Mouse (Mus musculus): ENCODE results near the gene Pcif1.
"Not testable (repeated sequence)": the region's sequence is repeated elsewhere in the genome, so short reads cannot be mapped to it uniquely, and the experiment has no call there.

Gene Pcif1

GRCm38 (mm10) chr2:164879228-164879567, at the start of gene Pcif1:
Gene Pcif1, plus strand, starts transcription at chr2:164879304.
- DNase-seq (ENCODE audit: low spot score in 2 of 2) = peak; percentile 78 to 91

- DNase-seq (ENCODE audit: low spot score in 2 of 2) = no peak
Measured at GRCm38 (mm10) chr2:164831029-164831428, 48.1 kb upstream of the Pcif1 start.

GRCm38 (mm10) chr2:164832032-164832747, 46.9 kb upstream of the Pcif1 start:
- DNase-seq (ENCODE audit: low spot score in 2 of 2) = no peak

- peak; percentile 71 to 78 for DNase-seq (ENCODE audit: low spot score in 2 of 2)
Measured at GRCm38 (mm10) chr2:164832748-164833301, 46.3 kb upstream of the Pcif1 start, which contains the start of gene Ctsa. Gene Ctsa, plus strand, starts transcription at chr2:164832873.

- DNase-seq (ENCODE audit: low spot score in 2 of 2) = peak; percentile 88 to 89
Measured at GRCm38 (mm10) chr2:164833314-164833959, 45.7 kb upstream of the Pcif1 start, which contains the start of gene Neurl2. Gene Neurl2, minus strand, starts transcription at chr2:164833456.

- DNase-seq (ENCODE audit: low spot score in 2 of 2) = no peak
Measured at GRCm38 (mm10) chr2:164834531-164834930, 44.6 kb upstream of the Pcif1 start.

GRCm38 (mm10) chr2:164835164-164835563, 43.9 kb upstream of the Pcif1 start:
- DNase-seq (ENCODE audit: low spot score in 2 of 2) = no peak

DNA sequence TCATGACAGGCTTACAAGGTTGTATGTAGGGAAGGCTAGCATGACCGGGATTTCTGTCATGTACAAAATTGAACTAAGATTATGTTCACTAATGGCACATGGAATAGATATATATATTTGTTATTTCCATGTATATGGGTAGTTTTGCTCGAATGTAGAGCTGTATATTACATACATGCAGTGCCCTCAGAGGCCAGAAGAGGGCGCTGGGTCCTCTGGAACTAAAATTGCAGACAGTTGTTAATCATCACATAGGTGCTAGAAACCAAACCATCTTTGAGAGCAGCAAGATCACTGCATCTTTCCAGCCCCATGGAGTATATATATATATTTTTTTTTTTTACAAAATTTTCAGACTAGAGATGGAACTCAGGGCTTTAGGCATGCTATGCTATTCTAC, 33.3 kb upstream of the Pcif1 start:
- DNase-seq (ENCODE audit: low spot score in 2 of 2) = no peak

DNA sequence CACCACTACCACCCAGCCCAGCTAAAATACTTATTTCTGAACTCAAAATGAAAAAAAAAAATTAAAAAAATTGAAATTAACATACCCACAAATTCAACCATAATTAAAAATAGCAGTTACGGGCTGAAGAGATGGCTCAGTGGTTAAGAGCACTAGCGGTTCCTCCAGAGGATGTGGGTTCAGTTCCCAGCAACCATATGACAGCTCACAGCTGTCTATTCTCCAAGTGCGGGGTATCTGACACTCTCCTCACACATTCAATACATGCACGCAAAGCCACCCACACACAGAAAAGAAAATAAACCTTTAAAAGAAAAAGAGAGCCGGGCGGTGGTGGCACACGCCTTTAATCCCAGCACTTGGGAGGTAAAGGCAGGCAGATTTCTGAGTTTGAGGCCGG, 29.0 kb upstream of the Pcif1 start:
- DNase-seq (ENCODE audit: low spot score in 2 of 2) = no peak

- not testable (repeated sequence) for DNase-seq (ENCODE audit: low spot score in 2 of 2)
Measured at GRCm38 (mm10) chr2:164855572-164855971, 23.5 kb upstream of the Pcif1 start.

- no peak for DNase-seq (ENCODE audit: low spot score in 2 of 2)
Measured at GRCm38 (mm10) chr2:164856309-164857100, 22.6 kb upstream of the Pcif1 start.

GRCm38 (mm10) chr2:164857101-164857821, 21.8 kb upstream of the Pcif1 start, which contains the start of gene Pltp:
Gene Pltp, minus strand, starts transcription at chr2:164857711.
- DNase-seq (ENCODE audit: low spot score in 2 of 2) = peak in 1 of 2 experiments; percentile 36

DNA sequence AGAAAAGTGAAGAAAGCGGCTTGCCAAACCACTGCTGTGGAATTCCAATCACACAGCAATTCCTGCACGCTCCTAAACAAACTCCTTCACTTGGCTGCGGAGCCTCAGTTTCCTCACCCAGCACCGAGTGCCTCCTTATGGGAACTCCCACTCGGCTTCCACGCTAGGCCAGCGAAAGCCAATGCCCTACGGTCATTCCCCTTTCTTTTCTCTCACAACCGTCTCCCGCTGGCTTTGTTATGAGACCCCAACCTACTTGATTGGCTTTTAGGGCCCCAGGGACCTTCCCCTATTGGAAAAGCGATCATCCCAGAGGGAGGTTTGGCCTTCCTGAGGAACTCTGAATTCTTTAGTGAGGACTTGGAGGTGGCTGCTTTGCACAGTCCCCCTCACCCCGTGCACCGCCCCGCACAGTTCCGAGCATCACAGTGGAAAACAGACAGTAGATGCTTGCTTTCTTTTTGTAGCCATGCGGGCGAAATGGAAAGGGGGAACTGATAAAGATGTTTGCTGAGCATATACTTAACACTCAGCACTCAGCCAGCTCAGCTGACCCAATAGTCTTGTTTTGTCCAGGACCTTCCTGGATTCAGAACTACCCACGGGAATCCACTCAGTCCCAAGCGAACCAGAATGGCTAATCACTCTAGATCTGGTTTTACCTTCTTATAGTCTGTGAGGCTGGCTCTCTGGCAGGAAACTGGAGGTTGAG, 21.1 kb upstream of the Pcif1 start:
- no peak for DNase-seq (ENCODE audit: low spot score in 2 of 2)

- DNase-seq (ENCODE audit: low spot score in 2 of 2) = no peak
Measured at GRCm38 (mm10) chr2:164859155-164859554, 19.9 kb upstream of the Pcif1 start.

DNA sequence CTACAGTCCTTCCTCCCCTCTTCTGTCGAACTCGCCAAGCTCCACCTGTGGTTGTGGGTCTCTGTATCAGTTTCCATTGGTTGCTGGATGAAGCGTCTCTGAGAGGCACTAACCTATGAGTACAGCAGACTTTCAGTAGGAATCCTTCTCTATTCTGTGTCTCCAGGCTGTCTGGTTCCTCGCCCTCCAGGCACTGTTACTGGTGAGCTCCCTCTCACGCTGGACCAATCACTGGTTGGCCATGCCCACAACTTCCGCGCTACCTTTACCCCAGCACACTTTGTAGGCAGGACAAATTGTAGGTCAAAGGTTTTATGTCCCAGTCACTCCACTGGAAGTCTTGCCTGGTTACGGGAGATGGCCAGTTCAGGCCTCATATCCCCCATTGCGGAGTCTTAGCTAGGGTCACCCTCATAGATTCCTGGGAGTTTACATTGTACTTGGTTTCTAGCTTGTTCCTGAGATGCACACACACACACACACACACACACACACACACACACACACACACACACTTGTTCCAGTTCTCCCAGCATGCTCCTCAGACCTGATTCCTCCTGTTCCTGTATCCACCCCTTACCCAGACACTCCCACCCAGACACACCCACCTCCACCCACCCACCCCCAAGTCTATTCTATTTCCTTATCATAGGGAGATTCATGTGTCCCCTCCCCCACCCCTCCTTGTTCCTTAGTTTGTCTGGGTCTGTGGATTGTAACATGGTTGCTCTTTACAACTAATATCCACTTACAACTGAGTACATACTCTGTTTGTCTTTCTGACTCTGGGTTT, 19.3 kb upstream of the Pcif1 start:
- no peak for DNase-seq (ENCODE audit: low spot score in 2 of 2)

DNA sequence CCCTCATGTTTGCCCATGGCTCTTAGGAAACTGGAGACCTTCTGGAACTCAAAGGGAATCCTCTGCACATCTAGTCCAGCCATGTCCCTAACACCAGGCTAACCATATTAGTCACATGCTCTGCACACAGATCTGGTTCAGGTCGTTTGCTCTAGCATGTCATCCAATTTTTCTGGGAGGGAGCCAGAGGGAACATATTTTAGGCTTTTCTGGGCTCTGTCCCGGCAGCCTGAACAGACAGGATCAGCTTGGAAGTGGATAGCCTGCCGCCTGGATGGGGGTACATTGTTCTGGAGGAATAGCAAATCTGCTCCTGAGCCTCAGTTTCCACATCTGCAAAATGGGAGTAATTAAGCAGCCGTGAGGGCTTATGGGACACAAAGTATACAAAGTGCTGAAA, 18.0 kb upstream of the Pcif1 start:
- DNase-seq (ENCODE audit: low spot score in 2 of 2) = no peak

DNA sequence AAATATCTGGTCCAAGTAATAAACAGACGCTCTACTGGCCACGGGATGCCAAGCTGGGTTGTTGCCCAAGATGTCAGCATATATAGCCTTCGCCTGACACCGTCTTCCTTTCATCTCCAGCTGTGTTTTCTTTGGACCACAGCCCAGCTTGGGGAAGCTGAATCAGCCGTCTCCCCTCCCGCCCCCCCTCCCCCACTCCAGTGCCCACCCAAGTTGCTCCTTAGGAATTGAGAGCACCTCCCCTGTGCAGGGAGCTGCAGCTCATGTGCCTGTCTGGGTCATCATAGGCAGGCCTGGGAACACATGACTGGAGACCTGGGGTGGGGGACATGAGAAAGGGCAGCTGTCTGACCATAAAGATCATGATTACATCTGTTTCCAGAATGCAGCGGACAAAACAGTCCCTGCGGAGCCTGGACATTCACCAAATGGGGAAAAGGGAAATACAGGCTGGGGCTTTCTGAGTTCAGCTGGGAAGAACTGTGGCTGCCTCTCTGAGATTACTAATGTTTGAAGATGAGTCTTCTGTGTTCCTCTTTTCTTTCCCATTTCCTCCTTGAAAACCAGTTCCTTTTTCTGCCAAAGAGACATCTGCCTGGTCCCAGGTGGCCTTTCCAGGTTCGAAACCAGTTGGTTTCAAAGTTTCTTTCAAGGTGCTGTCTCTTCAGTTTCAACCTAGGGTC, 16.8 kb upstream of the Pcif1 start:
- DNase-seq (ENCODE audit: low spot score in 2 of 2) = peak in 1 of 2 experiments; percentile 48

GRCm38 (mm10) chr2:164863411-164863810, 15.7 kb upstream of the Pcif1 start:
- DNase-seq (ENCODE audit: low spot score in 2 of 2) = not testable (repeated sequence)

DNA sequence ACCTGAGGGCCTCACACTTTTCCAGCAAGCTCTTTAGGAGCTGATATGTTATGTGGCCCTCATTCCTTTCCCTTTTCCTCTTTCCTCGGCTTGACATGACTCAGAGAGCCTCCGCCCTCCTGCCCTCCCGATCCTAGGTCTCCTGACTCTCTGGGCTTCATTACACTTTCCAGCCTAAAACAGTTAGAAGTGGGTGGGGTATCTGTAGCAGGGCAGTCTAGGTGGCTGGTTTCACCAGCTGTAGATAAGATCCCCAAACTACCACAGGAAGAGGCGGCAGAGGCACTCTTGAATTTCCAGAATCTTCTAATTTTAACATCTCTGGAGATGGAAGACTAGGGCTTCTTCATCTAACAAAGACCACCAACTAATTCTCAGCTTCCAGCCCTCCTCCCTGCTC, 14.5 kb upstream of the Pcif1 start:
- DNase-seq (ENCODE audit: low spot score in 2 of 2) = no peak
